Mouse (Mus musculus) v-Abl transformed pro-B cells (cell line): ENCODE data around the gene Gm6993.

Source experiments
- in situ Hi-C, 2 experiments: fragments of 400-800 bp; cut with MboI; formaldehyde crosslinking; loops; one replicate each; pipeline ENCODE4 v1.15.1; 2025; ENCODE audit not compliant: unreplicated experiment in 2 of 2

Gm6993 gene

GRCm38 (mm10) chr12:31240470-31240869 lies at the start of gene Gm6993:
Gene Gm6993, plus strand, starts transcription at chr12:31240770.
- in situ Hi-C loops = no loop called here

- in situ Hi-C loops = no loop called here
Observed at GRCm38 (mm10) chr12:31191329-31191954, 49.1 kb upstream of the Gm6993 start.

GRCm38 (mm10) chr12:31202509-31202908 lies 38.1 kb upstream of the Gm6993 start:
- in situ Hi-C loops = no loop called here

- in situ Hi-C loops = no loop called here
Observed at GRCm38 (mm10) chr12:31203746-31204455, 36.7 kb upstream of the Gm6993 start.

GRCm38 (mm10) chr12:31204898-31205297 lies 35.7 kb upstream of the Gm6993 start:
- in situ Hi-C loops = no loop called here

- in situ Hi-C loops = no loop called here
Observed at GRCm38 (mm10) chr12:31205983-31206633, 34.5 kb upstream of the Gm6993 start.

GRCm38 (mm10) chr12:31208766-31209165 lies 31.8 kb upstream of the Gm6993 start:
- in situ Hi-C loops = no loop called here

GRCm38 (mm10) chr12:31209377-31209805 lies 31.2 kb upstream of the Gm6993 start:
- in situ Hi-C loops = no loop called here

GRCm38 (mm10) chr12:31213556-31213955 lies 27.0 kb upstream of the Gm6993 start:
- in situ Hi-C loops = no loop called here

GRCm38 (mm10) chr12:31215003-31215402 lies 25.6 kb upstream of the Gm6993 start:
- in situ Hi-C loops = no loop called here

- in situ Hi-C loops = no loop called here
Observed at GRCm38 (mm10) chr12:31217232-31217631, 23.3 kb upstream of the Gm6993 start.

GRCm38 (mm10) chr12:31218774-31219173 lies 21.8 kb upstream of the Gm6993 start:
- in situ Hi-C loops = no loop called here

- in situ Hi-C loops = no loop called here
Observed at GRCm38 (mm10) chr12:31221522-31221921, 19.0 kb upstream of the Gm6993 start.

- in situ Hi-C loops = no loop called here
Observed at GRCm38 (mm10) chr12:31222282-31222681, 18.3 kb upstream of the Gm6993 start.

GRCm38 (mm10) chr12:31222741-31223140 lies 17.8 kb upstream of the Gm6993 start:
- in situ Hi-C loops = no loop called here

GRCm38 (mm10) chr12:31225451-31225850 lies 15.1 kb upstream of the Gm6993 start:
- in situ Hi-C loops = no loop called here

- in situ Hi-C loops = no loop called here
Observed at GRCm38 (mm10) chr12:31227167-31227566, 13.4 kb upstream of the Gm6993 start.

GRCm38 (mm10) chr12:31228878-31229277 lies 11.7 kb upstream of the Gm6993 start:
- in situ Hi-C loops = no loop called here

GRCm38 (mm10) chr12:31232635-31233034 lies 7.9 kb upstream of the Gm6993 start:
- in situ Hi-C loops = no loop called here

- in situ Hi-C loops = no loop called here
Observed at GRCm38 (mm10) chr12:31235018-31235417, 5.6 kb upstream of the Gm6993 start.

GRCm38 (mm10) chr12:31236861-31237595 lies 3.5 kb upstream of the Gm6993 start:
- in situ Hi-C loops = no loop called here
